Mouse (Mus musculus) 416B (cell line): ENCODE measurements around the gene Cyp1a2.

Source experiments
- DNase-seq: peaks from one replicate; pipeline ENCODE4 v3.0.0; 2011; ENCODE audit warnings: low read depth

The Cyp1a2 gene

DNA sequence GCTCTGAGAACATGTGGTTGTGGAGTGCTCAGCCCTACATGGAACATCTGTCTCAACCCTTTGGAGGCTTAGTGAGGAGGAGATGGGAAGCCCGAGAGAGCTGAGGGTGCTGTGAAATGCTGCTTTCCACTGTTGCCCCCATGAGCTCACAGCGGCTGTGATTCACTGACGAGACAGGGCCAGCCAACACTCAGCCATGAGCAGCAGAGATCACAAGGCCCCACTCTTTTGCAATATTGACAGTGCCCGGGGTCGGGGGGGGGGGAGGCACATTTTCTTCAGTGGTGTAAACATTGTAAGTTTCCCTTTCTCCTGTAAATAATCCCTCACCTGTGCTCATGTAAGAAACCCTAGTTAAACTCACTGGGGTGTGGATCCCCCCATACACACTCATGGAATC, 12.0 kb downstream of the Cyp1a2 start:
- no peak for DNase-seq

- DNase-seq, result peak; percentile 42
Observed at GRCm38 (mm10) chr9:57671037-57671436, 12.5 kb downstream of the Cyp1a2 start.

GRCm38 (mm10) chr9:57669566-57669965, 13.9 kb downstream of the Cyp1a2 start:
- DNase-seq, result no peak

- DNase-seq, result no peak
Observed at GRCm38 (mm10) chr9:57668277-57668676, 15.2 kb downstream of the Cyp1a2 start.

DNA sequence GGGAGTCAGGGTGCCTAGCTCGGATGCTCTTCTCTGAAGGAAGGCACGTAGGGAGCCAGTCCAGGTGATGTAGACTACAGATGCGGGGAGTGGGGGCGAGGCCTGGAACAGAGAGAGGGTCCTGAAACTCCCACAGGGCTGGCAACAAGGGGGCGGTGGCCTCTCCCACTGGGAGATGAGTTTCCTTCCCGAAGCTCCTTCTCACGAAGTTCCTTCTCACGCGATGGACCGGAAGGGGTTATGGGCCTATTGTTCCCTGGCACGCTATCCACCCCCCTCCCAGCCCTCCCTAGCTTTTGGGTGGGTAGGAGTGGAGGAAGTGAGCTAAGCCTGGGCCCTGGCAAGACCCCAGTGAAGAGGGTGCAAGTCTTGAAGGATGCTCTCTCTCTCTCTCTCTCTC, 15.7 kb downstream of the Cyp1a2 start:
- no peak for DNase-seq

- DNase-seq, result no peak
Observed at GRCm38 (mm10) chr9:57667136-57667535, 16.4 kb downstream of the Cyp1a2 start.

DNA sequence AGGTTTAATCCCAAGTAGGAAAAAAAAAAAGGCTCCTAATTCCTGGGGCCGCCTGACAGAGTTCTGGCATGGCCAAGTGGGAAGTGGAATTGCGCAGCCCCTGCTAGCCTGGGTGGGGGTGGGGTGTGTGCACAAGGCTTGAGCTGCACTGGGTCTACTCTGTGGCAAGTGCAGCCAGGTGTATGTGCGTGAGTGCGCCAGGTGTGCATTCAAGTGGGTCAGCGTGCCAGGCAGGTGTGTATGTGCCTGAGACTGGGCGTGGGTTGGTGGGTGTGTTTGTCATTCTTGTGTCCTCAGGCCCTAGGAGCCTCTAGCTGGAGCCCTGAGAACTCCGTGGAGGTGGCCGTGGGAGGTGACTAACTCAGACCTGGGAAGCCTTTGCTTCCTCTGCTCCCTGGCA, 17.0 kb downstream of the Cyp1a2 start:
- DNase-seq, result no peak

- DNase-seq, result no peak
Observed at GRCm38 (mm10) chr9:57664616-57665015, 18.9 kb downstream of the Cyp1a2 start.

DNA sequence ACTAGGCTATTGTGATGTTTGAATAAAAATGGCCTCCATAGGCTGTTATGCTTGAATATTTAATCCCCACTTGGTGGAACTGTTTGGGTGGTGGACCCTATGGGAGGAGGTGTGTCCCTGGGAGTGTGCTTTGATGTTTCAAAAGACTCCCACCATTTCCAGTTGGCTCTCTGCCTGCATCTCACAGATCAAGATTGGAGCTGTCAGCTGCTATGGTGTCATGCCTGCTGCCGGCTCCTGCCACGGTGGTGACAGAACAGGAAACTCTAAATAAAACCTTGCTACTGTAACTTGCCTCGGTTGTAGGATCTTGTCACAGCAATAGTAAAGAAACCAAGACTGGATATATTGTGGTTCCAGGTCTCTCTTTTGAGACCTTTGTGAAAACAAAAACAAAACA, 22.0 kb downstream of the Cyp1a2 start:
- peak; percentile 47 for DNase-seq

DNA sequence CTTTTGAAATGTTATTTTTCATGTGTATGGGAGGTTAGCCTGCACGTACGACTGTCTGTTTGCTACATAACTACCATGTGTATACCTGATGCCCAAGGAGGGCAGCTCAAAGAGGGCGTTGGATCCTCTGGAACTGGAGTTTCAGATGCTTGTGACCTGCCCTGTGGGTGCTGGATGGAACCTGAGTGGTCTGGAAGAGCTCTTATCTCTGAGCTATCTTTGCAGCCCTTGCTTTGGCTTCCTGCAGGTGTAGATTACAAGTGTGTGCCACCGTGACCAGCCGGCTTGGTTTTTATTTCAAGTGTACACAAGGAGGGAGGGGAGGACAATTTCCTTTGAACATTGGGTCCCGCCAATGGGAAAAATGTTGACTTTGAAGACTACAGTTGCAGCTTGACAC, 23.0 kb downstream of the Cyp1a2 start:
- DNase-seq, result peak; percentile 67

DNA sequence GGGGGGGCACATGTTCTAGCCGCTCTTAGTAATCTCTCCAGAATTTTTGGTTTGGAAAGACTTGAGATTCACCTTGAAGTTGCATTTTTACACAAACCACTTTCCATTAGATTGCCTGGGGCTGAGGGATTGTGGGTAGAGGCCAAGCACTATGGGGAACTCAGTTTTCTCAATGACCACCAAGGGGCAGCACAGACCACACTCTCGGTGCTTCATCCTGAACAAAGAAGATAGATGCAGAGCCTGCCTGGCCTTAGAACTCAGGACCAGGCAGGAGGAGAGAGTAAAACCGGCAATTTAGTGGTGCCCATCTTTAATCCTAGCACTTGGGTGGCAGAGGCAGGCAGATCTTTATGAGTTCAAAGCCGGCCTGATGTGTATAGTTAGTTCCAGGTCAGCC, 23.7 kb downstream of the Cyp1a2 start:
- peak; percentile 89 for DNase-seq

GRCm38 (mm10) chr9:57658970-57659369, 24.5 kb downstream of the Cyp1a2 start:
- no peak for DNase-seq

GRCm38 (mm10) chr9:57657843-57658242, 25.7 kb downstream of the Cyp1a2 start:
- peak; percentile 29 for DNase-seq

- DNase-seq, result no peak
Observed at GRCm38 (mm10) chr9:57656631-57657350, 26.7 kb downstream of the Cyp1a2 start.

GRCm38 (mm10) chr9:57655749-57656148, 27.8 kb downstream of the Cyp1a2 start:
- DNase-seq, result peak; percentile 93

- no peak for DNase-seq
Observed at GRCm38 (mm10) chr9:57654966-57655365, 28.5 kb downstream of the Cyp1a2 start.

- DNase-seq, result no peak
Observed at GRCm38 (mm10) chr9:57653283-57653682, 30.2 kb downstream of the Cyp1a2 start, which contains the start of gene Csk. Gene Csk (minus strand): TSS chr9:57653631.

DNA sequence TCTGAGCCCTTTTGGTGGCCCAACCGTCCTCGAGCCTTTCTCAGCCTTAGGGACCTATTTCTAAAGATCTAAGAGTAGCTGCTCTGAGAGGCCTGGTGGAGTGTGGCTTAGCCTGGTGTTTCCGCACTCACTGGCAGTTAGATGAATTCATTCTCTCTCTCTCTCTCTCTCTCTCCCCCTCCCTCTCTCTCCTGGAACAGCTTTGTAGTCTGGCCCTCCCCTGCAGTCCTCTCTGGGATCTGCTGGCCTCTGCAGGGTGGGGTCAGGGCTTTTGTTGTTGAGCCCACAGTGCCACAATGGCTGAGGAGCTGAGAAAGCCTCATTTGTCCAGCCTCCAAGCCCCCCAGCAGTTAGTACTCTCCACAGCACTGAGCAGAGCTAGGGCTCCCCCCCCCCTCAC, 30.6 kb downstream of the Cyp1a2 start:
- DNase-seq, result no peak

DNA sequence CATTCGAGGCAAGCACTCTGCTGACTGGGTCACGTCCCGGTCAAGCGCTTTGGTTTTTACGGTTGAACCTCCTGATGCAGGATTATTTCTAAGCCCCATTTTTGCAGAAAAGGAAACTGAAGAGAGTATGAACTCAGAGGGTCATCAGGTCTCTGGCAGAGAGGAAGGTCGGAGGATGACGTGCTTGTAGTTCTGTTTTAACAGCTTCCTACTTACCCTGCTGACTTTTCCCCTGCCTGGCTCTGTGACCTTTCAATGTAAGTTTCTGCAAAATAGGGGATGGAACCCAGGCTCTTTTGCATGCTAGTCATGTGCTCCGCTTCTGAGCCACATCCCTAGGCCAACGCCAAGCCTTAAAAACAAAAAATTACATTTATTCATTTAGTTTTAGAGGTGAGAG, 31.2 kb downstream of the Cyp1a2 start:
- no peak for DNase-seq

- DNase-seq, result peak; percentile 70
Observed at GRCm38 (mm10) chr9:57650786-57651311, 32.7 kb downstream of the Cyp1a2 start.

DNA sequence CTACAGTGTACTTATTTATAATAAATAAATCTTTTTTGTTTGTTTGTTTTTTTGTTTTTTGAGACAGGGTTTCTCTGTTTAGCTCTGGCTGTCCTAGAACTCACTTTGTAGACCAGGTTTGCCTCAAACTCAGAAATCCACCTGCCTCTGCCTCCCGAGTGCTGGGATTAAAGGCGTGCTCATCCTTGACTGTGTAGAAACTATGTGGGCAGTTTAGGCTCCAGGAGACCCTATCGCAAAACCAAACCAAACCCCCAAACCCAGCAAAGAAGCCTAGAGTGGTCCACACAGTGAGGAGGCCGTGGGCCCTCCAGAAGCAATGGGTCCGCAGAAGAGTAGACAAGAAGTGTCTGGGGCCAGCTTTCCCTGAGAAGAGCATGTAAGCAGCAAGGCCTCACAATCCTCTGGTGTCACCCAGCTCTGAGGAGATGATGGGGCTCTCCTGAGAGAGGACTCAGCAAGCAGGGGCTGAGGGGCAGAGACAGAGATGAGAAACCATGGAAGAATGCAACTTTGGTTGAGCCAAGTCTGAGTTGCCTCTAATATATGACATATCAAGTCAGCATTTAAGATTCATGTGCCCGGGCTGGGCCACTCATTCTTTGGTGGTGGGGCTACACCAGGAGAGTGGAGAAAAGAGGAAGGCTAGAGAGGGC, 33.2 kb downstream of the Cyp1a2 start:
- DNase-seq, result no peak

DNA sequence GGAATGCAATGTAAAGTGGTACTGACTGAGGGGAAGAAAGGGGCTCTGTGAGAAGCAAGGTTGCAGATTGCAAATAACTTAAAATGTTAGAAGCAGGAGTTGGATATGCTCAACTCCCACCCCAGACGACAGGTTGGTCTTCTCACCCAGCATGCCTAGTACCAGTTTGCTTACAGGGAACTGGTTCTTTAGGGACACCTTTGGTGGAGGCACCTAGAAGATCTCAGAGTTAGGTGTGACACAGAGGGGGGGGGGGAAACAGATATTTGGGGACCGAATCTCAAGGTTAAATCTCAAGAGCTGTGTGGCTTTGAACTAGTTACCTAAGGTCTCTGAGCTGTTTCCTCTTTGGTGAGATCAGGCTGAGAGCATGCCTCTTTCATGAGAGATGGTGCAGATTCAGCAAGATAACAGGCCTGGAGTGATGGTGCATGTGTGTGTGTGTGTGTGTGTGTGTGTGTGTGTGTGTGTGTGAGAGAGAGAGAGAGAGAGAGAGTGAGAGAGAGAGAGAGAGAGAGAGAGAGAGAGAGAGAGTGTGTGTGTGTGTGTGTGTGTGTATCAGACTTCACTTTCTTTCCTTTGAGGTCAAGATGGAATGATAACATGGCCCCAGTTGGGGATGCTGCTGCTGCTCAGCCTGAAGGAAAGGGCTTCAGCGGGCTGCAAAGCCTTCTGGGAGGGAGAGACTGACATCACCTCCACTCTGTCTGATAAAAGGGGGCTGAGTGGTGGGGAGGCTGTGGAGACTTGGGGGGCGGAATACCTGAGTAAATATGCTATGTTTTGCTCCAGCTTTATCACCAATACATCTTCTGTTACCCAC, 36.0 kb downstream of the Cyp1a2 start:
- DNase-seq, result peak; percentile 92
